Comparison of ENCODE assay signal across 8 mouse cellular contexts in genomic region chr10:116330458-116330857, GRCm38 (mm10). TPM values are rescaled to one million over a fixed set of nuclear protein-coding genes. Genes with fewer than 3 reads are reported as not detected.
A peak's percentile ranks its signal among the peaks of the same experiment; 100 is the strongest.
DNase-seq lines count a peak whose midpoint lies in the region; ATAC-seq and TF ChIP-seq lines count a peak whose summit lies in the region.

No protein-coding gene starts in this region.

- no peak overlapping the region for H3K27ac ChIP-seq in left cerebral cortex, adult 2 months

- DNase-seq in WW6 (ENCODE audit: low read depth, low spot score), result peak; percentile 38
- peak; percentile 93 to 96 for DNase-seq in cerebellum, postnatal 14 days
- DNase-seq in frontal cortex, postnatal 36 days (ENCODE audit: low spot score in 2 of 2), result peak; percentile 64 to 83
- DNase-seq in induced T-regulatory cell, adult 2 months (ENCODE audit: low read depth), result peak; percentile 83
- peak; percentile 65 to 73 for DNase-seq in left cerebral cortex, adult 2 months (ENCODE audit: extremely low spot score in 1 of 2, low spot score in 2 of 2)
- DNase-seq in right cerebral cortex, postnatal 36 days (ENCODE audit: low spot score in 2 of 2), result peak; percentile 51 to 54

- peak; percentile 96 for ATAC-seq in megakaryocyte progenitor cell, adult 5-6 weeks (replicated peaks; ENCODE audit: poor library complexity)
- no peak for ATAC-seq in monocyte, adult 5-6 weeks (replicated peaks; ENCODE audit: insufficient number of reproducible peaks, low FRiP score, low TSS enrichment, poor library complexity, severe bottlenecking)

- peak; percentile 94 for TF ChIP-seq CTCF in left cerebral cortex, adult 2 months (IDR thresholded peaks at IDR 0.05)

- intact Hi-C loops in left cerebral cortex, adult 2 months (cut with DNase I), result loop anchor here (2.0 to 5.0 kb wide), 4 partner anchors 144 to 562 kb away; partner anchors contain the start of gene Cnot2

- H3K4me3 ChIP-seq in left cerebral cortex, adult 2 months, result no peak overlapping the region

RNA-seq across cellular contexts. Expression of gene Ptprb, which starts 55.1 kb away (rescaled TPM):
- total RNA-seq in left cerebral cortex, adult 2 months (2021), result 10 to 100 TPM; 17.0 to 19.8 TPM
- total RNA-seq in megakaryocyte progenitor cell, adult 5-6 weeks (2015), result 0.02 TPM in 1 of 2 replicates, not detected in the other
- total RNA-seq in megakaryocyte progenitor cell, adult 5-6 weeks (2017), result not detected in 2 replicates
- total RNA-seq in monocyte, adult 5-6 weeks (2017), result not detected in 3 replicates

Comparison
In these comparisons a context has a peak if more than half of its experiments do, and no peak if none do; other contexts are left out.
1. DNase-seq: peak in every context shown above with its lines; median percentile 94 in cerebellum, postnatal 14 days; 83 in induced T-regulatory cell, adult 2 months; 74 in frontal cortex, postnatal 36 days; 69 in left cerebral cortex, adult 2 months; 52 in right cerebral cortex, postnatal 36 days; 38 in WW6.
2. RNA of gene Ptprb, which starts 55.1 kb away (total RNA-seq): 17.0 to 19.8 TPM in left cerebral cortex, adult 2 months; 0.02 TPM in megakaryocyte progenitor cell, adult 5-6 weeks and not detected in monocyte, adult 5-6 weeks; every median in the first group is over 10 times any median in the second.